Mouse (Mus musculus) heart, adult 2 months (tissue): ENCODE data around the gene Fgfr2.

Experiments used
- CTCF ChIP-seq: fragments of 200-600 bp; IDR thresholded peaks from 2 replicates; pipeline ENCODE4 v1.8.1; 2022; ENCODE audit warnings: antibody characterized with exemption, mild to moderate bottlenecking, moderate library complexity
- EP300 ChIP-seq: fragments of 200-500 bp; IDR thresholded peaks from 2 replicates; pipeline ENCODE4 v1.6.1; 2011; ENCODE audit warnings: low read depth, low read length, control low read depth; ENCODE audit not compliant: insufficient read depth
- POLR2A ChIP-seq: fragments of 200-500 bp; IDR thresholded peaks from 2 replicates; pipeline ENCODE4 v1.6.1; 2011; ENCODE audit warnings: mild to moderate bottlenecking, low read depth, low read length, control low read depth; ENCODE audit not compliant: insufficient read depth

DNA sequence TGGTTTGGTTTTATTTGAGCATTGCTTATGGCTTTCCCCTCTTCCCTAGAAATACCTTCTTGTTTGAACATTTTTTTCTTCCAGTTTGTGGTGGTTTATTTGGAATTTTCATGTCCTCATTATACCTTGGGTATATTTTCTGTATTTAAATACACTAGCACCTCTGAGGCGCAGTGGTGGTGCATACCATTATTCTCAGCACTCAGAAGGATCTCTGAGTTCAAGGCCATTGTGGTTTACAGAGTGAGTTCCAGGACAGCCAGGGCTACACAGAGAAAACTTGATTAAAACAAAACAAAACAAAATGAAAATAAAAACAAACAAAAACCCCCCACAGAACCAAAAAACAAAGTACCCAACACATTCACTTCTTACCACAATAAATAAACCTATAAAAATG, 189.8 kb downstream of the Fgfr2 start:
- no peak for TF ChIP-seq CTCF
- no peak for TF ChIP-seq EP300
- no peak for TF ChIP-seq POLR2A
